Mouse (Mus musculus): ENCODE data around the gene Gm5458. TPM values are rescaled to one million over a fixed set of nuclear protein-coding genes. Genes with fewer than 3 reads are reported as not detected.
"Not testable (repeated sequence)": the region's sequence is repeated elsewhere in the genome, so short reads cannot be mapped to it uniquely, and the experiment has no call there.

Gene Gm5458
- polyA plus RNA-seq (2011; ENCODE audit: insufficient read depth, insufficient read length, low replicate concordance, missing spikeins): not detected in 2 replicates

GRCm38 (mm10) chr14:19602481-19602880 is at the start of gene Gm5458:
Gm5458 (minus strand) TSS chr14:19602581.
- not testable (repeated sequence) for H3K4me1 ChIP-seq (ENCODE audit: control insufficient read depth, insufficient read depth, low read length); H3K4me3 ChIP-seq (replicated peaks; ENCODE audit: control insufficient read depth, low read depth, low read length); H3K27ac ChIP-seq (ENCODE audit: control insufficient read depth, insufficient read depth, low read depth, low read length, poor library complexity)
- WGBS: 65% methylated on average over 1 of the region's 2 CpGs

GRCm38 (mm10) chr14:19646232-19646631 is 43.9 kb upstream of the Gm5458 start:
- no peaks in the 10 kb centered on the region for H3K4me1 ChIP-seq (ENCODE audit: control insufficient read depth, insufficient read depth, low read length)
- H3K4me3 ChIP-seq (replicated peaks; ENCODE audit: control insufficient read depth, low read depth, low read length): no peak overlapping the region
- H3K27ac ChIP-seq (ENCODE audit: control insufficient read depth, insufficient read depth, low read depth, low read length, poor library complexity): no peak overlapping the region
- TF ChIP-seq POLR2A (IDR thresholded peaks at IDR 0.05; ENCODE audit: borderline replicate concordance, control insufficient read depth, low read depth, low read length): no peak
- no peak for TF ChIP-seq CTCF (IDR thresholded peaks at IDR 0.05; ENCODE audit: control insufficient read depth, insufficient read depth, low read length)
- 65% methylated on average over 3 of the region's 3 CpGs for WGBS

- 1% methylated on average over 33 of the region's 62 CpGs for WGBS
- H3K4me3 ChIP-seq (replicated peaks; ENCODE audit: control insufficient read depth, low read depth, low read length); H3K4me1 ChIP-seq (ENCODE audit: control insufficient read depth, insufficient read depth, low read length); H3K27ac ChIP-seq (ENCODE audit: control insufficient read depth, insufficient read depth, low read depth, low read length, poor library complexity): not testable (repeated sequence)
Observed at GRCm38 (mm10) chr14:19584804-19585667, 17.3 kb downstream of the Gm5458 start, which contains the start of gene Gm2237. Gm2237 (minus strand) TSS chr14:19585135.

GRCm38 (mm10) chr14:19549863-19550262 is 52.5 kb downstream of the Gm5458 start, which contains the start of gene Gm2244:
Gm2244 (minus strand) TSS chr14:19549963.
- WGBS: 83% methylated on average over 1 of the region's 3 CpGs
- H3K4me3 ChIP-seq (replicated peaks; ENCODE audit: control insufficient read depth, low read depth, low read length); H3K27ac ChIP-seq (ENCODE audit: control insufficient read depth, insufficient read depth, low read depth, low read length, poor library complexity); H3K4me1 ChIP-seq (ENCODE audit: control insufficient read depth, insufficient read depth, low read length): not testable (repeated sequence)

Other genes with a start within 250 kb of the Gm5458 start
- 47.7 and 118 TPM in 2 replicates for gene Gm21738, start 183.7 kb downstream of the Gm5458 start, polyA plus RNA-seq (2011; ENCODE audit: insufficient read depth, insufficient read length, low replicate concordance, missing spikeins)
- gene Gm2244, start 52.6 kb downstream of the Gm5458 start, polyA plus RNA-seq (2011; ENCODE audit: insufficient read depth, insufficient read length, low replicate concordance, missing spikeins): not detected in 2 replicates
- gene Gm2237, start 17.4 kb downstream of the Gm5458 start, polyA plus RNA-seq (2011; ENCODE audit: insufficient read depth, insufficient read length, low replicate concordance, missing spikeins): not detected in 2 replicates
- 1.3 and 3.2 TPM in 2 replicates for gene Nid2, start 148.7 kb upstream of the Gm5458 start, polyA plus RNA-seq (2011; ENCODE audit: insufficient read depth, insufficient read length, low replicate concordance, missing spikeins)
- gene Rtraf, start 221.2 kb upstream of the Gm5458 start, polyA plus RNA-seq (2011; ENCODE audit: insufficient read depth, insufficient read length, low replicate concordance, missing spikeins): 54.4 and 94.5 TPM in 2 replicates